In genomic region chr6:86293301-86293700, GRCm38 (mm10) we compare ENCODE assay signal across 15 mouse cellular contexts.
DNase-seq lines count a peak whose midpoint lies in the region; ATAC-seq lines count a peak whose summit lies in the region.
"Had no signal": no experiment of that assay in that cellular context is flagged by ENCODE, and none has a peak within 500 bp of the region (broad histone marks: within the 10 kb centered on the region; RNA-seq: fewer than 3 reads in every experiment).

No protein-coding gene starts in this region.

- no peak overlapping the region for H3K4me3 ChIP-seq in embryonic facial prominence, embryonic 13.5 days
- no peak overlapping the region for H3K4me3 ChIP-seq in embryonic facial prominence, embryonic 10.5 days
- H3K4me3 ChIP-seq in hindbrain, embryonic 12.5 days, result no peak overlapping the region
- H3K4me3 ChIP-seq in hindbrain, embryonic 14.5 days (replicated peaks; ENCODE audit: low read length), result no peak overlapping the region
- H3K4me3 ChIP-seq in midbrain, embryonic 16.5 days (ENCODE audit: low read depth, low read length), result no peak overlapping the region
- no peak overlapping the region for H3K4me3 ChIP-seq in midbrain, embryonic 14.5 days (replicated peaks; ENCODE audit: low read depth, low read length)
- H3K4me3 ChIP-seq: heart, embryonic 13.5 days; liver, embryonic 12.5 days had no signal

- H3K36me3 ChIP-seq in embryonic facial prominence, embryonic 13.5 days, result no peaks in the 10 kb centered on the region
- H3K36me3 ChIP-seq in embryonic facial prominence, embryonic 10.5 days (replicated peaks), result no peaks in the 10 kb centered on the region
- H3K36me3 ChIP-seq in hindbrain, embryonic 12.5 days, result no peaks in the 10 kb centered on the region
- H3K36me3 ChIP-seq in hindbrain, embryonic 14.5 days (replicated peaks; ENCODE audit: control insufficient read depth, insufficient read depth), result no peaks in the 10 kb centered on the region
- H3K36me3 ChIP-seq in midbrain, embryonic 16.5 days (ENCODE audit: control insufficient read depth, insufficient read depth, low read length), result no peaks in the 10 kb centered on the region
- H3K36me3 ChIP-seq in midbrain, embryonic 14.5 days (ENCODE audit: control insufficient read depth, insufficient read depth, low read length), result no peaks in the 10 kb centered on the region
- H3K36me3 ChIP-seq: heart, embryonic 13.5 days; liver, embryonic 12.5 days had no signal

- H3K9ac ChIP-seq in embryonic facial prominence, embryonic 13.5 days, result no peak overlapping the region
- H3K9ac ChIP-seq in hindbrain, embryonic 12.5 days, result no peak overlapping the region
- H3K9ac ChIP-seq in hindbrain, embryonic 14.5 days, result no peak overlapping the region
- no peak overlapping the region for H3K9ac ChIP-seq in midbrain, embryonic 16.5 days (ENCODE audit: low read depth, low read length)
- H3K9ac ChIP-seq in midbrain, embryonic 14.5 days (replicated peaks; ENCODE audit: low read length), result no peak overlapping the region
- H3K9ac ChIP-seq: heart, embryonic 13.5 days; liver, embryonic 12.5 days had no signal

- H3K4me2 ChIP-seq in embryonic facial prominence, embryonic 13.5 days, result no peak overlapping the region
- no peak overlapping the region for H3K4me2 ChIP-seq in hindbrain, embryonic 12.5 days (replicated peaks)
- no peak overlapping the region for H3K4me2 ChIP-seq in hindbrain, embryonic 14.5 days (replicated peaks)
- no peak overlapping the region for H3K4me2 ChIP-seq in midbrain, embryonic 16.5 days (ENCODE audit: low read length)
- no peak overlapping the region for H3K4me2 ChIP-seq in midbrain, embryonic 14.5 days (ENCODE audit: low read length)
- H3K4me2 ChIP-seq: heart, embryonic 13.5 days; liver, embryonic 12.5 days had no signal

- H3K27ac ChIP-seq in embryonic facial prominence, embryonic 13.5 days, result peak overlapping the region; percentile 16; the same call in 1 of the 2 replicates
- H3K27ac ChIP-seq in embryonic facial prominence, embryonic 10.5 days (replicated peaks), result no peak overlapping the region
- H3K27ac ChIP-seq in hindbrain, embryonic 12.5 days, result 0 out of 2 replicates have a peak overlapping the region, but pooled peaks have one; percentile 17
- H3K27ac ChIP-seq in hindbrain, embryonic 14.5 days, result no peak overlapping the region
- H3K27ac ChIP-seq in midbrain, embryonic 16.5 days (ENCODE audit: low read length), result 0 out of 2 replicates have a peak overlapping the region, but pooled peaks have one; percentile 7
- no peak overlapping the region for H3K27ac ChIP-seq in midbrain, embryonic 14.5 days (replicated peaks; ENCODE audit: low read depth, low read length)
- H3K27ac ChIP-seq: heart, embryonic 13.5 days; liver, embryonic 12.5 days had no signal

- no peaks in the 10 kb centered on the region for H3K27me3 ChIP-seq in embryonic facial prominence, embryonic 13.5 days
- no peaks in the 10 kb centered on the region for H3K27me3 ChIP-seq in embryonic facial prominence, embryonic 10.5 days (replicated peaks; ENCODE audit: low read depth, poor library complexity, severe bottlenecking)
- no peaks in the 10 kb centered on the region for H3K27me3 ChIP-seq in hindbrain, embryonic 12.5 days
- H3K27me3 ChIP-seq in hindbrain, embryonic 14.5 days (ENCODE audit: control insufficient read depth, insufficient read depth, low read length), result no peaks in the 10 kb centered on the region
- no peaks in the 10 kb centered on the region for H3K27me3 ChIP-seq in midbrain, embryonic 16.5 days (ENCODE audit: control insufficient read depth, insufficient read depth, low read depth, low read length)
- H3K27me3 ChIP-seq in midbrain, embryonic 14.5 days (ENCODE audit: control insufficient read depth, insufficient read depth, low read length), result no peaks in the 10 kb centered on the region
- H3K27me3 ChIP-seq: heart, embryonic 13.5 days; liver, embryonic 12.5 days had no signal

- no peak for ATAC-seq in embryonic facial prominence, embryonic 13.5 days (ENCODE audit: insufficient number of reproducible peaks, insufficient read depth, low FRiP score, low TSS enrichment, low read depth)
- no peak for ATAC-seq in hindbrain, embryonic 12.5 days (ENCODE audit: low FRiP score)
- no peak for ATAC-seq in hindbrain, embryonic 14.5 days (ENCODE audit: low FRiP score)
- no peak for ATAC-seq in midbrain, embryonic 16.5 days
- no peak for ATAC-seq in midbrain, embryonic 14.5 days (ENCODE audit: low FRiP score, low TSS enrichment)
- ATAC-seq: liver, embryonic 12.5 days had no signal

- 67% methylated on average over 8 of the region's 8 CpGs for WGBS in embryonic facial prominence, embryonic 13.5 days
- WGBS in embryonic facial prominence, embryonic 10.5 days, result 63% methylated on average over 8 of the region's 8 CpGs
- 56% methylated on average over 8 of the region's 8 CpGs for WGBS in hindbrain, embryonic 12.5 days
- 53% methylated on average over 8 of the region's 8 CpGs for WGBS in hindbrain, embryonic 14.5 days
- 57% methylated on average over 8 of the region's 8 CpGs for WGBS in midbrain, embryonic 16.5 days
- 49% methylated on average over 8 of the region's 8 CpGs for WGBS in midbrain, embryonic 14.5 days

- DNase-seq in embryonic facial prominence, embryonic 10.5 days (ENCODE audit: low spot score), result no peak
- DNase-seq in hindbrain, embryonic 14.5 days (ENCODE audit: low spot score), result no peak
- no peak for DNase-seq in midbrain, embryonic 14.5 days
- DNase-seq in kidney, postnatal 36 days, result peak; percentile 38 to 65
- no peak for DNase-seq in spleen, postnatal 4 days (ENCODE audit: low spot score in 2 of 2)
- DNase-seq: B cell, adult 2 months; cerebellum, adult 2 months; layer of hippocampus, adult 9-11 months; right cerebral cortex, postnatal 4 days; thymus, adult 2 months had no signal

- no peaks in the 10 kb centered on the region for H3K9me3 ChIP-seq in embryonic facial prominence, embryonic 13.5 days
- no peaks in the 10 kb centered on the region for H3K9me3 ChIP-seq in embryonic facial prominence, embryonic 10.5 days
- H3K9me3 ChIP-seq in hindbrain, embryonic 12.5 days (replicated peaks), result no peaks in the 10 kb centered on the region
- H3K9me3 ChIP-seq in hindbrain, embryonic 14.5 days (ENCODE audit: control insufficient read depth, low read length), result no peaks in the 10 kb centered on the region
- H3K9me3 ChIP-seq in midbrain, embryonic 16.5 days (replicated peaks; ENCODE audit: control insufficient read depth, low read length, poor library complexity, severe bottlenecking), result no peaks in the 10 kb centered on the region
- H3K9me3 ChIP-seq in midbrain, embryonic 14.5 days (ENCODE audit: control insufficient read depth, low read length), result no peaks in the 10 kb centered on the region
- H3K9me3 ChIP-seq: heart, embryonic 13.5 days; liver, embryonic 12.5 days had no signal

- H3K4me1 ChIP-seq in embryonic facial prominence, embryonic 13.5 days, result no peaks in the 10 kb centered on the region; the same call in 1 of the 2 replicates
- peaks cover 9% of the 10 kb centered on the region for H3K4me1 ChIP-seq in embryonic facial prominence, embryonic 10.5 days
- H3K4me1 ChIP-seq in hindbrain, embryonic 12.5 days, result 0 out of 2 replicates have a peak, but pooled peaks cover 2% of the 10 kb centered on the region
- no peaks in the 10 kb centered on the region for H3K4me1 ChIP-seq in hindbrain, embryonic 14.5 days (replicated peaks; ENCODE audit: control insufficient read depth, insufficient read depth, low read length)
- no peaks in the 10 kb centered on the region for H3K4me1 ChIP-seq in midbrain, embryonic 16.5 days (ENCODE audit: control insufficient read depth, insufficient read depth, low read length)
- H3K4me1 ChIP-seq in midbrain, embryonic 14.5 days (ENCODE audit: control insufficient read depth, insufficient read depth, low read length), result no peaks in the 10 kb centered on the region
- H3K4me1 ChIP-seq: heart, embryonic 13.5 days; liver, embryonic 12.5 days had no signal

Comparison
In these comparisons a context has a peak if more than half of its experiments do, and no peak if none do; other contexts are left out.
1. H3K27ac ChIP-seq: peak in embryonic facial prominence, embryonic 13.5 days (single experiment), hindbrain, embryonic 12.5 days (single experiment) and midbrain, embryonic 16.5 days (single experiment); none in embryonic facial prominence, embryonic 10.5 days (single experiment), hindbrain, embryonic 14.5 days (single experiment) and midbrain, embryonic 14.5 days (single experiment).
2. DNase-seq: peak in kidney, postnatal 36 days (2 of 2); none in embryonic facial prominence, embryonic 10.5 days (single experiment), hindbrain, embryonic 14.5 days (single experiment), midbrain, embryonic 14.5 days (single experiment) and spleen, postnatal 4 days (0 of 2).